Mouse (Mus musculus) lung, embryonic 15.5 days (tissue): ENCODE results near the gene Thbs1. TPM values are rescaled to one million over a fixed set of nuclear protein-coding genes. Genes with fewer than 3 reads are reported as not detected.
"Not testable (repeated sequence)": the region's sequence is repeated elsewhere in the genome, so short reads cannot be mapped to it uniquely, and the experiment has no call there.

Experiments
- ATAC-seq: fragments of 200-750 bp; cut with Nextera tagmentation; 2 replicates; pipeline ENCODE4 v1.8.0; 2017; ENCODE audit warnings: moderate number of reproducible peaks, borderline replicate concordance; ENCODE audit not compliant: low FRiP score, low TSS enrichment; ENCODE audit errors: extremely low read depth
- H3K27ac ChIP-seq: fragments of 300-500 bp; sonication (generic); 2 replicates; pipeline ENCODE4 v1.5.1; 2015; ENCODE audit warnings: moderate library complexity, mild to moderate bottlenecking, inconsistent platforms
- H3K27me3 ChIP-seq: fragments of 300-500 bp; sonication (generic); 2 replicates; pipeline ENCODE4 v1.6.1; 2015; ENCODE audit warnings: inconsistent platforms
- H3K36me3 ChIP-seq: fragments of 300-500 bp; sonication (generic); 2 replicates; pipeline ENCODE4 v1.6.1; 2015; ENCODE audit warnings: inconsistent platforms
- H3K4me1 ChIP-seq: fragments of 300-500 bp; sonication (generic); 2 replicates; pipeline ENCODE4 v1.6.1; 2015; ENCODE audit warnings: inconsistent platforms
- H3K4me2 ChIP-seq: fragments of 300-500 bp; sonication (generic); 2 replicates; pipeline ENCODE4 v1.6.1; 2015; ENCODE audit warnings: inconsistent platforms, mild to moderate bottlenecking, moderate library complexity
- H3K4me3 ChIP-seq: fragments of 300-500 bp; sonication (generic); 2 replicates; pipeline ENCODE4 v1.5.1; 2015; ENCODE audit warnings: mild to moderate bottlenecking, inconsistent platforms
- H3K9ac ChIP-seq: fragments of 300-500 bp; sonication (generic); 2 replicates; pipeline ENCODE4 v1.6.1; 2015; ENCODE audit warnings: inconsistent platforms
- H3K9me3 ChIP-seq: fragments of 300-500 bp; sonication (generic); 2 replicates; pipeline ENCODE4 v1.6.1; 2016; ENCODE audit warnings: inconsistent platforms
- WGBS: fragments of 180-500 bp; shearing (Covaris S2); methylation state at CpG from one replicate; pipeline ENCODE4 v1.1.7; 2015; 5-methylcytosine and 5-hydroxymethylcytosine counted together
- polyA plus RNA-seq: library from polyadenylated mRNA; unstranded; fragments of >200 nt; fragmentation: Nextera tagmentation; extraction: Ambion mirVana; gene quantifications from 2 replicates; pipeline ENCODE4 v1.2.1, GENCODE M21; 2015

Gene Thbs1
- polyA plus RNA-seq, 1 experiment from 2014 or later, result 184 TPM

- H3K36me3 ChIP-seq, result peaks cover 54% of the 10 kb centered on the region
- H3K4me2 ChIP-seq, result no peak overlapping the region
- H3K9me3 ChIP-seq, result no peaks in the 10 kb centered on the region
- H3K4me3 ChIP-seq, result no peak overlapping the region
- H3K4me1 ChIP-seq, result peaks cover 19% of the 10 kb centered on the region; the same call in 1 of the 2 replicates
- ATAC-seq, result no peak
- 59% methylated on average over 7 of the region's 7 CpGs for WGBS
- H3K27me3 ChIP-seq, result no peaks in the 10 kb centered on the region
- no peak overlapping the region for H3K27ac ChIP-seq
- H3K9ac ChIP-seq, result no peak overlapping the region
Measured at GRCm38 (mm10) chr2:118125943-118126470, 14.3 kb downstream of the Thbs1 start.

DNA sequence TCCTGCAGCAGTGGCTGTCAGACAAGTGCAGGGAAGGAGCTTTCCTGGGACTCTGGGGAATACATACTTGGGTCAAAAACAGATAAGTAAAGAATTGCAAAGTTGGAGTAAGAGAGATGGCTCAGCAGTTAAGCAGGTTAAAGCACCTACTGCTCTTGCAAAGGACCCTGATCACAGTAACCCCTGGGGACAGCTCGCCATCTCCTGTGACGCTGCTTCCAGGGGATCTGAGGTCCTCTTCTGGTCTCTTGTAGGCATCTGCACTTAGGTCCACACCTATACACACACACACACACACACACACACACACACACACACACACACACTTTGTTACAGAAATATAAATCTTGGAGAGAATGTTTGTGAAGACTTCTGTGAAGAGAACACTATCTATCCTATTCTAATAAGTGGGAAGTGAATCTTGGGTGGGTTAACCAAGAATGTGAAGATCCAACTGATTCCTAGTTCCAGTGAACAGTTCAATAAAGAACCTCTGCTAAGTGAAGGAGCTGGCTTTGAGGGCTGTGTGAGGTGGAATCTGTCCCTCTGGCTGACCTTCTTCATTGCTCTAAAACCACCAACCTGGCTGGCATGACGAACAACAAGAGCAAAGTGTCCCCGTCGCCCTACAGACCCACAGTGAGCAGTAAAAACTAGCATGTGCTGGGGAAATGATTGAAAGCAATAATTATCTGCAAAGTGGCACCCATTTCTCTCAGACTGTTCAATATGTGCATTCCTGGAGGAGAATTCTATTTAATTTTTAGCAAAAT is 16.0 kb downstream of the Thbs1 start:
- Histone ChIP-seq H3K9me3 (no peaks in the 10 kb centered on the region), H3K27ac (no peak overlapping the region), H3K27me3 (no peaks in the 10 kb centered on the region), H3K4me2 (no peak overlapping the region), H3K36me3 (peaks cover 37% of the 10 kb centered on the region), H3K4me3 (no peak overlapping the region), H3K9ac (no peak overlapping the region), H3K4me1 (peaks cover 19% of the 10 kb centered on the region; the same call in 1 of the 2 replicates)
- ATAC-seq, result peak; percentile 9; the same call in 1 of the 2 replicates
- 58% methylated on average over 5 of the region's 5 CpGs for WGBS

DNA sequence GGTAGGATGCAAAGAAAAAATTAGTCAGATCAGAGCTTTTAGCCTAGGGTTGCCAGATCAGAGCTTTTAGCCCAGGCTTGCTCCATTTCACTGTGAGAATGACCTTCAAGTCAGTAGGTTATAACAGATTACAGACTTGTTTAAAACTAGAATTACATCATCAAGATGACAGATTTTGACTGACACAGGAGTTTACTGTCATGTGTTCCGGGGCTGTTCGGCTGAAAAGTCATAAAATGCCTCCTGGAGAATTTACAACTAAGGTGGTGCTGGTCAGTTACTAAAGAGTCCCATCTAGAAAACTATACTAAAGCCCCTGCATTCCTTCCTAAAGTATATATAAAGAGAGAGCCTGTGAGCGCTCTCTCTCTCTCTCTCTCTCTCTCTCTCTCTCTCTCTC is 16.6 kb downstream of the Thbs1 start:
- H3K9ac ChIP-seq, result no peak overlapping the region

GRCm38 (mm10) chr2:118137071-118137470 is 25.4 kb downstream of the Thbs1 start:
- no peaks in the 10 kb centered on the region for H3K27me3 ChIP-seq
- no peak for ATAC-seq

More for the DNA sequence above, 16.6 kb downstream of the Thbs1 start:
- peaks cover 19% of the 10 kb centered on the region; the same call in 1 of the 2 replicates for H3K4me1 ChIP-seq
- H3K27me3 ChIP-seq, result no peaks in the 10 kb centered on the region
- H3K27ac ChIP-seq, result no peak overlapping the region
- ATAC-seq, result no peak
- H3K9me3 ChIP-seq, result no peaks in the 10 kb centered on the region
- H3K4me3 ChIP-seq, result no peak overlapping the region
- H3K36me3 ChIP-seq, result peaks cover 30% of the 10 kb centered on the region
- WGBS, result 27% methylated on average over 3 of the region's 3 CpGs
- no peak overlapping the region for H3K4me2 ChIP-seq

DNA sequence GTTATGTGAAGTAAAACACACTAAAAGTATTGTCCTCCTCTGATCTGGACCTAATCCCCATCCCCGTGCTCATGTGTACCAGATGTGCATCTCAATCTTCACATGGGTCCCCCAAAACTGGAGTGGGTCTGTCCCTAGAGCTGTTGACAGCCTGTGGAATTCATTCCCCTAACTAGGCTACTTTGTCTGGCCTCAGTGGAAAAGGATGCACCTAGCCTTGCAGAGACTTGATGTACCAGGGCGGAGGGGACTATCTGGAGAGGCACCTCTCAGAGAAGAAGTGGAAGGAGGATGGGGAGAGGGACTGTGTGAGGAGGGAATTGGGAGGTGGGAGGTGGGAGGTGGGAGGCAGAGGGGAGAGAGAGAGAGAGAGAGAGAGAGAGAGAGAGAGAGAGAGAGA is 26.1 kb downstream of the Thbs1 start:
- no peaks in the 10 kb centered on the region for H3K4me1 ChIP-seq
- H3K27me3 ChIP-seq, result no peaks in the 10 kb centered on the region
- H3K27ac ChIP-seq, result no peak overlapping the region
- no peak overlapping the region for H3K4me3 ChIP-seq
- H3K4me2 ChIP-seq, result no peak overlapping the region
- no peak for ATAC-seq
- no peak overlapping the region for H3K9ac ChIP-seq
- H3K36me3 ChIP-seq, result no peaks in the 10 kb centered on the region
- no peaks in the 10 kb centered on the region for H3K9me3 ChIP-seq
- 74% methylated on average over 2 of the region's 2 CpGs for WGBS

More at GRCm38 (mm10) chr2:118137071-118137470, 25.4 kb downstream of the Thbs1 start:
- H3K4me3 ChIP-seq, result no peak overlapping the region
- H3K36me3 ChIP-seq, result no peaks in the 10 kb centered on the region
- 73% methylated on average over 9 of the region's 9 CpGs for WGBS
- H3K9me3 ChIP-seq, result no peaks in the 10 kb centered on the region
- H3K9ac ChIP-seq, result no peak overlapping the region
- H3K4me2 ChIP-seq, result no peak overlapping the region
- no peaks in the 10 kb centered on the region for H3K4me1 ChIP-seq
- no peak overlapping the region for H3K27ac ChIP-seq

GRCm38 (mm10) chr2:118139261-118139660 is 27.6 kb downstream of the Thbs1 start:
- 52% methylated on average over 6 of the region's 6 CpGs for WGBS
- Histone ChIP-seq H3K4me1 (no peaks in the 10 kb centered on the region), H3K4me3 (no peak overlapping the region), H3K27me3 (no peaks in the 10 kb centered on the region), H3K9ac (no peak overlapping the region), H3K4me2 (no peak overlapping the region), H3K36me3 (no peaks in the 10 kb centered on the region), H3K9me3 (no peaks in the 10 kb centered on the region), H3K27ac (no peak overlapping the region)
- 0 out of 2 replicates have a peak, but pooled peaks have one; percentile 31 for ATAC-seq

GRCm38 (mm10) chr2:118141651-118142050 is 30.0 kb downstream of the Thbs1 start:
- Histone ChIP-seq H3K9me3 (no peaks in the 10 kb centered on the region), H3K4me3 (no peak overlapping the region), H3K4me2 (no peak overlapping the region), H3K4me1 (no peaks in the 10 kb centered on the region), H3K27me3 (no peaks in the 10 kb centered on the region), H3K9ac (no peak overlapping the region), H3K27ac (no peak overlapping the region), H3K36me3 (no peaks in the 10 kb centered on the region)
- no peak for ATAC-seq
- 87% methylated on average over 10 of the region's 10 CpGs for WGBS

GRCm38 (mm10) chr2:118147749-118148148 is 36.1 kb downstream of the Thbs1 start:
- H3K36me3 ChIP-seq, H3K27me3 ChIP-seq, H3K9me3 ChIP-seq, H3K9ac ChIP-seq, H3K4me3 ChIP-seq, H3K27ac ChIP-seq, H3K4me2 ChIP-seq: not testable (repeated sequence)
- ATAC-seq, result 0 out of 2 replicates have a peak, but pooled peaks have one; percentile 23
- WGBS, result 30% methylated on average over 3 of the region's 3 CpGs
- H3K4me1 ChIP-seq, result peaks cover 26% of the 10 kb centered on the region

DNA sequence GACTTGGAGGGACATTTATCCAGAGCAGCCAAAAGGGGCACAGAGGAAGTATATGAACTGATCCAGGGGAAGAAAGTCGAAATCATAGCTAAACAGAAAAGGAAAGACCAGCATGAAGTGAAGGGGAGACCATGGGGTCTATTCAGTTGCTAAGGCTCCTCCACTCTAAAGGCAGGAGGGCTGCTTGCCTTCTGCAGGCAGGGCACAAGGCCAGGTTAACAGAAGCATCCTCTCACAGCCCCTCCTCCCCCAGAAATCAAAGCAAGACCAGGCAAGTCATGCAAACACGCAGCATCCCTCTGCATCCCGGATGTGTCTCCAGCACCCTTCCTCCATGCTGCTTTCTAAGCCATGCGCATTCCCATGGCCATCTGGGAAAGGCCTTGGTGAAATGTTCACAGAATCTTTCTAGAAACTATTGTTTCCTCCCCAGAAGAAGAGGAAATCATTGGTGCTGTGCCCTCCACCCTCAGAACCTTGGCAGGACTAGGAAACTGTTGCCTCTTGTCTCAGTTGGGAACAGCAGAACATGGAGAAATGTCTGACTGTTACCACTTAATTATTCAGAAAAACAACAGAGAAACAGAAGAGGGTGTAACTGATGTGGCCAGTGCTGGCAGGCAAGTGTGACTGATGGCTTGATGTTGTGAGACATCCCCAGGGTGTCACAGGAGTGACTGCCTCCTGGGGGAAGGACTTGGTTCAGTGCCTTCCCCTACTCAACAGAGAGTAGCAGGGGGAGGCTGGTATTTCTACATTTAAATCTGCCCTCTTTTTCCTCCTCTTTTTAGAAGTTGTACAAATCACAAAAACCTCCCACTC is 36.9 kb downstream of the Thbs1 start:
- no peak overlapping the region for H3K4me2 ChIP-seq
- no peaks in the 10 kb centered on the region for H3K9me3 ChIP-seq
- peak overlapping the region; percentile 33; the same call in 1 of the 2 replicates for H3K27ac ChIP-seq
- H3K4me1 ChIP-seq, result peaks cover 26% of the 10 kb centered on the region
- 49% methylated on average over 4 of the region's 4 CpGs for WGBS
- H3K36me3 ChIP-seq, result no peaks in the 10 kb centered on the region
- H3K27me3 ChIP-seq, result no peaks in the 10 kb centered on the region
- peak; percentile 67; the same call in 1 of the 2 replicates for ATAC-seq
- H3K9ac ChIP-seq, result no peak overlapping the region
- no peak overlapping the region for H3K4me3 ChIP-seq

DNA sequence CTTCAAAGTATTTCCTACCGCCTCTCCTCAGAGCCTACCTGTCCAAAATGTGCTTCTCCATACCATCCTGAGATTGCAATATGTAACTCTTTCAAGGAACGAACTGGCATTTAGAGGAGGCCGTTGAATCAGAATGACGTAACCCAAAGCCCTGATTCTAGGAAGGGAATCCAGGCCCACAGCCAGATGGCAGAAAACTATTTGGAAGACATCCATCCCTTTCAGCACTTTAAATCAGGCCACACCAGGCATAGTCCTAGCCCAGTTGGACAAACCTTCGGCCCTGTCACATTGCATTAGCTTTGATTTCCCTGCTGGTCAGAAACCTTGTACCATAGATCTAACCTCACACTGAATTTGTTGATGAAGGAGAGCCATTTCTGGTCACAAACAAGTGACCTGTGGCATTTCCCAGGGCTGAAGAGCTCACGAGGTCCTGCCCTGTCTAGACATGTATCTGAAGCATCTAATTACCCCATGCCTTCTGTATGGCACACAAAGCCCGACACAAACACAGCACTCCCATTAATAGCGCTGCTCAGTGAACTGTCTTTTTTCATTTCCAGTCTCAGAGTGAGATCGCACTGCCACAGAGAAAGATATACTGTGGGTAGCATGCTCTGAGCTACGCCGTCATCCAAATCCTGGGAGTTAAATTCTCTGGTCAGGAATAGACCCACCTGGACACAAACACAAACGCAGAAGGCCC is 38.3 kb downstream of the Thbs1 start:
- peak; percentile 60; the same call in 1 of the 2 replicates for ATAC-seq
- WGBS, result 48% methylated on average over 12 of the region's 12 CpGs
- H3K27me3 ChIP-seq, result no peaks in the 10 kb centered on the region
- peak overlapping the region; percentile 13; the same call in 1 of the 2 replicates for H3K27ac ChIP-seq
- H3K9me3 ChIP-seq, result no peaks in the 10 kb centered on the region
- H3K36me3 ChIP-seq, result no peaks in the 10 kb centered on the region
- no peak overlapping the region for H3K9ac ChIP-seq
- H3K4me3 ChIP-seq, result no peak overlapping the region
- peaks cover 26% of the 10 kb centered on the region for H3K4me1 ChIP-seq
- no peak overlapping the region for H3K4me2 ChIP-seq

DNA sequence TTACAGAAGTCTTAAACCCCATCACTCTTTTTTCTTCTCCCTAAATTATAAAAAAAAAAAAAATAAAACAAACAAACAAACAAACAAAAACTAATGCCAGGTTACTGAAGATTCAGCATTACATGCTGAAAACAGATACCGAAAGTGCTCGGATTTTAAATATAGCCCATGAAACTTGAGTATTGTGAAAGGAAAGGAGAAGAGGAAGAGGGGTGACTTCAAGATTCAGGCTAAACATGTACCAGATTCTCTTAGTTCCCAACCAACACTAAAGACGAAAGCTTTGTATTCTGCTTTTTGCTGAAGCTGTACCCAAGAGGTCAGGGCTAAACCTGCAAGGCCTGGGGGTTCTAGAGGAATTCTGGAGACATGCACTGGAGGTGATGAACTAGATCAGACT is 46.4 kb downstream of the Thbs1 start:
- no peak for ATAC-seq
- H3K4me3 ChIP-seq, result no peak overlapping the region
- no peak overlapping the region for H3K27ac ChIP-seq
- WGBS, result 91% methylated on average over 3 of the region's 3 CpGs
- H3K4me1 ChIP-seq, result peaks cover 8% of the 10 kb centered on the region
- no peaks in the 10 kb centered on the region for H3K9me3 ChIP-seq
- H3K27me3 ChIP-seq, result no peaks in the 10 kb centered on the region
- H3K9ac ChIP-seq, result no peak overlapping the region
- H3K36me3 ChIP-seq, result no peaks in the 10 kb centered on the region
- no peak overlapping the region for H3K4me2 ChIP-seq
